Mouse (Mus musculus) midbrain, embryonic 13.5 days (tissue): ENCODE results near the gene Pip5k1c. TPM values are rescaled to one million over a fixed set of nuclear protein-coding genes. Genes with fewer than 3 reads are reported as not detected.

ENCODE experiments used
- ATAC-seq: fragments of 200-750 bp; cut with Nextera tagmentation; 2 replicates; pipeline ENCODE4 v1.8.0; 2017; ENCODE audit warnings: mild to moderate bottlenecking, moderate TSS enrichment, moderate library complexity
- H3K27ac ChIP-seq: fragments of 300-500 bp; sonication (generic); 2 replicates; pipeline ENCODE4 v1.5.1; 2015; ENCODE audit warnings: inconsistent platforms, mild to moderate bottlenecking, moderate library complexity
- H3K27me3 ChIP-seq: fragments of 300-500 bp; sonication (generic); 2 replicates; pipeline ENCODE4 v1.6.1; 2015; ENCODE audit warnings: mild to moderate bottlenecking, inconsistent platforms
- H3K36me3 ChIP-seq: fragments of 300-500 bp; sonication (generic); 2 replicates; pipeline ENCODE4 v1.6.1; 2015; ENCODE audit warnings: mild to moderate bottlenecking, inconsistent platforms
- H3K4me1 ChIP-seq: fragments of 300-500 bp; sonication (generic); replicated peaks from 2 replicates; pipeline ENCODE4 v1.6.1; 2015; ENCODE audit warnings: inconsistent platforms
- H3K4me2 ChIP-seq: fragments of 300-500 bp; sonication (generic); replicated peaks from 2 replicates; pipeline ENCODE4 v1.6.1; 2015; ENCODE audit warnings: moderate library complexity, mild to moderate bottlenecking, inconsistent platforms
- H3K4me3 ChIP-seq: fragments of 300-500 bp; sonication (generic); replicated peaks from 2 replicates; pipeline ENCODE4 v1.5.1; 2015; ENCODE audit warnings: mild to moderate bottlenecking, inconsistent platforms
- H3K9ac ChIP-seq: fragments of 300-500 bp; sonication (generic); replicated peaks from 2 replicates; pipeline ENCODE4 v1.6.1; 2015; ENCODE audit warnings: mild to moderate bottlenecking, inconsistent platforms
- H3K9me3 ChIP-seq: fragments of 300-500 bp; sonication (generic); 2 replicates; pipeline ENCODE4 v1.6.1; 2016; ENCODE audit warnings: mild to moderate bottlenecking, inconsistent platforms
- WGBS: fragments of 180-500 bp; shearing (Covaris S2); methylation state at CpG from one replicate; pipeline ENCODE4 v1.1.7; 2015; 5-methylcytosine and 5-hydroxymethylcytosine counted together
- polyA plus RNA-seq: library from polyadenylated mRNA; unstranded; fragments of >200 nt; fragmentation: Nextera tagmentation; extraction: Ambion mirVana; gene quantifications from 2 replicates; pipeline ENCODE4 v1.2.1, GENCODE M21; 2015

Gene Pip5k1c
- polyA plus RNA-seq, 1 experiment from 2014 or later, result 99.6 TPM

- H3K9me3 ChIP-seq, result no peaks in the 10 kb centered on the region
- no peaks in the 10 kb centered on the region for H3K27me3 ChIP-seq
- under 1% methylated on average over 68 of the region's 68 CpGs for WGBS
- H3K4me3 ChIP-seq, result peak within 1 kb of the TSS; percentile 96
- peak within 1 kb of the TSS; percentile 92 for H3K9ac ChIP-seq
- ATAC-seq, result peak; percentile 93
- peaks cover 36% of the 10 kb centered on the region for H3K4me1 ChIP-seq
- H3K27ac ChIP-seq, result peak within 1 kb of the TSS; percentile 90
- H3K4me2 ChIP-seq, result peak within 1 kb of the TSS; percentile 87
- H3K36me3 ChIP-seq, result peaks cover 66% of the 10 kb centered on the region
These were observed 28.0 kb downstream of the Pip5k1c start, which contains the start of gene Cactin for GRCm38 (mm10) chr10:81320550-81321347. Gene Cactin, plus strand, starts transcription at chr10:81321103.

- Histone ChIP-seq H3K27me3 (no peaks in the 10 kb centered on the region), H3K4me3 (peak overlapping the region; percentile 96), H3K27ac (peak overlapping the region; percentile 90), H3K36me3 (peaks cover 66% of the 10 kb centered on the region), H3K4me2 (peak overlapping the region; percentile 87), H3K4me1 (peaks cover 33% of the 10 kb centered on the region), H3K9me3 (no peaks in the 10 kb centered on the region), H3K9ac (peak overlapping the region; percentile 92)
- ATAC-seq, result peak; percentile 7
- WGBS, result 3% methylated on average over 20 of the region's 20 CpGs
These were observed 28.7 kb downstream of the Pip5k1c start for GRCm38 (mm10) chr10:81321436-81321835.

- H3K4me3 ChIP-seq, result peak overlapping the region; percentile 96; the same call in 1 of the 2 replicates
- peak overlapping the region; percentile 87; the same call in 1 of the 2 replicates for H3K4me2 ChIP-seq
- no peaks in the 10 kb centered on the region for H3K27me3 ChIP-seq
- peaks cover 66% of the 10 kb centered on the region for H3K36me3 ChIP-seq
- no peaks in the 10 kb centered on the region for H3K9me3 ChIP-seq
- WGBS, result 94% methylated on average over 27 of the region's 27 CpGs
- no peak for ATAC-seq
- H3K27ac ChIP-seq, result no peak overlapping the region
- no peak overlapping the region; the same call in 1 of the 2 replicates for H3K9ac ChIP-seq
- peaks cover 25% of the 10 kb centered on the region for H3K4me1 ChIP-seq
These were observed 29.7 kb downstream of the Pip5k1c start for GRCm38 (mm10) chr10:81322444-81322843.

GRCm38 (mm10) chr10:81323141-81323775, 30.5 kb downstream of the Pip5k1c start:
- no peak overlapping the region for H3K4me2 ChIP-seq
- no peak for ATAC-seq
- no peaks in the 10 kb centered on the region for H3K9me3 ChIP-seq
- no peak overlapping the region for H3K4me3 ChIP-seq
- peaks cover 25% of the 10 kb centered on the region for H3K4me1 ChIP-seq
- H3K27ac ChIP-seq, result no peak overlapping the region
- 94% methylated on average over 23 of the region's 23 CpGs for WGBS
- H3K36me3 ChIP-seq, result peaks cover 66% of the 10 kb centered on the region
- H3K9ac ChIP-seq, result no peak overlapping the region
- H3K27me3 ChIP-seq, result no peaks in the 10 kb centered on the region

GRCm38 (mm10) chr10:81323791-81324530, 31.2 kb downstream of the Pip5k1c start:
- Histone ChIP-seq H3K4me3 (no peak overlapping the region), H3K9ac (no peak overlapping the region), H3K4me2 (no peak overlapping the region), H3K27ac (no peak overlapping the region), H3K9me3 (no peaks in the 10 kb centered on the region), H3K4me1 (peaks cover 21% of the 10 kb centered on the region), H3K27me3 (no peaks in the 10 kb centered on the region), H3K36me3 (peaks cover 60% of the 10 kb centered on the region)
- ATAC-seq, result no peak
- WGBS, result 95% methylated on average over 18 of the region's 18 CpGs

GRCm38 (mm10) chr10:81325176-81325575, 32.4 kb downstream of the Pip5k1c start:
- no peak overlapping the region for H3K9ac ChIP-seq
- 94% methylated on average over 21 of the region's 21 CpGs for WGBS
- ATAC-seq, result no peak
- peaks cover 60% of the 10 kb centered on the region for H3K36me3 ChIP-seq
- no peak overlapping the region for H3K4me3 ChIP-seq
- no peak overlapping the region for H3K4me2 ChIP-seq
- H3K27me3 ChIP-seq, result no peaks in the 10 kb centered on the region
- H3K4me1 ChIP-seq, result peaks cover 12% of the 10 kb centered on the region
- H3K27ac ChIP-seq, result no peak overlapping the region
- H3K9me3 ChIP-seq, result no peaks in the 10 kb centered on the region

- H3K9ac ChIP-seq, result no peak overlapping the region
- no peak overlapping the region for H3K27ac ChIP-seq
- no peaks in the 10 kb centered on the region for H3K9me3 ChIP-seq
- peaks cover 12% of the 10 kb centered on the region for H3K4me1 ChIP-seq
- WGBS, result 95% methylated on average over 18 of the region's 18 CpGs
- 0 out of 2 replicates have a peak, but pooled peaks cover 6% of the 10 kb centered on the region for H3K27me3 ChIP-seq
- H3K4me3 ChIP-seq, result no peak overlapping the region
- no peak overlapping the region for H3K4me2 ChIP-seq
- H3K36me3 ChIP-seq, result peaks cover 60% of the 10 kb centered on the region
- no peak for ATAC-seq
These were observed 33.0 kb downstream of the Pip5k1c start for GRCm38 (mm10) chr10:81325781-81326180.

- Histone ChIP-seq H3K27ac (no peak overlapping the region), H3K9ac (no peak overlapping the region), H3K27me3 (peaks cover 11% of the 10 kb centered on the region), H3K36me3 (peaks cover 60% of the 10 kb centered on the region), H3K9me3 (no peaks in the 10 kb centered on the region), H3K4me2 (no peak overlapping the region), H3K4me1 (peaks cover 7% of the 10 kb centered on the region), H3K4me3 (no peak overlapping the region)
- ATAC-seq, result no peak
- WGBS, result 89% methylated on average over 6 of the region's 6 CpGs
These were observed 34.1 kb downstream of the Pip5k1c start for GRCm38 (mm10) chr10:81326858-81327257.

- no peak for ATAC-seq
- Histone ChIP-seq H3K27me3 (peaks cover 21% of the 10 kb centered on the region), H3K9ac (no peak overlapping the region), H3K36me3 (peaks cover 52% of the 10 kb centered on the region), H3K4me3 (no peak overlapping the region), H3K9me3 (no peaks in the 10 kb centered on the region), H3K4me2 (no peak overlapping the region), H3K27ac (no peak overlapping the region), H3K4me1 (0 out of 2 replicates have a peak, but pooled peaks cover 4% of the 10 kb centered on the region)
- 55% methylated on average over 2 of the region's 2 CpGs for WGBS
These were observed 35.2 kb downstream of the Pip5k1c start for GRCm38 (mm10) chr10:81327959-81328358.

- Histone ChIP-seq H3K4me2 (no peak within 1 kb of the TSS), H3K9me3 (no peaks in the 10 kb centered on the region), H3K4me3 (no peak within 1 kb of the TSS), H3K9ac (0 out of 2 replicates have a peak within 1 kb of the TSS, but pooled peaks have one; percentile 10), H3K36me3 (peaks cover 47% of the 10 kb centered on the region), H3K27ac (no peak within 1 kb of the TSS), H3K4me1 (0 out of 2 replicates have a peak, but pooled peaks cover 4% of the 10 kb centered on the region), H3K27me3 (peaks cover 25% of the 10 kb centered on the region)
- WGBS, result 15% methylated on average over 10 of the region's 10 CpGs
- no peak for ATAC-seq
These were observed 35.6 kb downstream of the Pip5k1c start, which contains the start of gene Tbxa2r for GRCm38 (mm10) chr10:81328386-81328785. Gene Tbxa2r, plus strand, starts transcription at chr10:81328731.

GRCm38 (mm10) chr10:81329194-81329975, 36.6 kb downstream of the Pip5k1c start:
- no peak overlapping the region for H3K27ac ChIP-seq
- 79% methylated on average over 10 of the region's 10 CpGs for WGBS
- no peak overlapping the region for H3K4me2 ChIP-seq
- no peak overlapping the region for H3K9ac ChIP-seq
- no peaks in the 10 kb centered on the region for H3K9me3 ChIP-seq
- H3K4me3 ChIP-seq, result no peak overlapping the region
- ATAC-seq, result no peak
- H3K36me3 ChIP-seq, result peaks cover 37% of the 10 kb centered on the region
- 0 out of 2 replicates have a peak, but pooled peaks cover 4% of the 10 kb centered on the region for H3K4me1 ChIP-seq
- H3K27me3 ChIP-seq, result peaks cover 31% of the 10 kb centered on the region
